ENCODE assay signal across 20 mouse cellular contexts in genomic region chrX:120599309-120599708, GRCm38 (mm10).
DNase-seq lines count a peak whose midpoint lies in the region; ATAC-seq and TF ChIP-seq lines count a peak whose summit lies in the region.
"Had no signal": no experiment of that assay in that cellular context is flagged by ENCODE, and none has a peak within 500 bp of the region (broad histone marks: within the 10 kb centered on the region; RNA-seq: fewer than 3 reads in every experiment).

No protein-coding gene starts in this region.

- no peak for TF ChIP-seq RAD21 in MEL (IDR thresholded peaks at IDR 0.05; ENCODE audit: low read depth, low read length)

- TF ChIP-seq EP300 in MEL (IDR thresholded peaks at IDR 0.05; ENCODE audit: low read depth in 1 of 2, low read length in 2 of 2) = peak; percentile 57 to 68

- H3K79me2 ChIP-seq in MEL (ENCODE audit: control insufficient read depth, insufficient read depth, low read length, poor library complexity) = no peaks in the 10 kb centered on the region

- no peaks in the 10 kb centered on the region for H3K9me3 ChIP-seq in MEL (replicated peaks; ENCODE audit: insufficient read depth, low read length)
- H3K9me3 ChIP-seq: G1E had no signal

- H3K27me3 ChIP-seq in MEL (ENCODE audit: control insufficient read depth in 1 of 2, insufficient read depth in 2 of 2, low read length in 2 of 2) = no peaks in the 10 kb centered on the region
- H3K27me3 ChIP-seq: CH12.LX, Patski had no signal

- H3K27ac ChIP-seq in MEL (ENCODE audit: control insufficient read depth, low read depth, low read length) = no peak overlapping the region

- peaks cover 0 to 4% of the 10 kb centered on the region in 2 experiments; a peak in 1 of 4 replicates for H3K36me3 ChIP-seq in MEL (ENCODE audit: control insufficient read depth in 1 of 2, insufficient read depth in 2 of 2, low read length in 2 of 2)
- H3K36me3 ChIP-seq: G1E had no signal

- DNase-seq in embryo, embryonic 10.5 days (ENCODE audit: low spot score) = peak; percentile 1
- DNase-seq in embryo, embryonic 11 days = no peak
- peak; percentile 41 for DNase-seq in MEL (ENCODE audit: low read depth, low spot score)
- DNase-seq: adrenal gland, adult 2 months; adrenal gland, adult 8-10 months; adrenal gland, postnatal 10 days; adrenal gland, postnatal 14 days; adrenal gland, postnatal 25 days; adrenal gland, postnatal 36 days; B cell, adult 2 months; cerebellum, adult 11 months; cerebellum, adult 11-12 months; cerebellum, adult 18-20 months; cerebellum, adult 2 months had no signal

- H3K9ac ChIP-seq in MEL (ENCODE audit: control insufficient read depth, low read depth, low read length, poor library complexity, severe bottlenecking) = no peak overlapping the region

- no peak for TF ChIP-seq POLR2A in MEL (IDR thresholded peaks at IDR 0.05; ENCODE audit: control insufficient read depth in 1 of 2, insufficient read depth in 1 of 2, low read depth in 1 of 2, low read length in 2 of 2, poor library complexity in 1 of 2)

- H3K4me1 ChIP-seq in MEL (ENCODE audit: control insufficient read depth in 1 of 2, insufficient read depth in 2 of 2, low read length in 2 of 2) = no peaks in the 10 kb centered on the region; a peak in 1 of 4 replicates

- no peak overlapping the region for H3K4me3 ChIP-seq in MEL (ENCODE audit: control insufficient read depth in 1 of 2, insufficient read depth in 1 of 2, low read depth in 2 of 2, low read length in 2 of 2)

- ATAC-seq in megakaryocyte-erythroid progenitor cell, adult 5-6 weeks (replicated peaks; ENCODE audit: low FRiP score, low TSS enrichment, poor library complexity, severe bottlenecking) = no peak
- ATAC-seq: activated CD4-positive, CD25-positive, alpha-beta regulatory T cell, adult 4 months; CD4-positive, CD25-positive, alpha-beta regulatory T cell, adult 4 months; Patski had no signal

- no peak for TF ChIP-seq CTCF in MEL (IDR thresholded peaks at IDR 0.05 in 2 of 3, conservative IDR thresholded peaks at IDR 0.05 in 1 of 3; ENCODE audit: control insufficient read depth in 1 of 3, insufficient read depth in 1 of 3, low read depth in 2 of 3, low read length in 3 of 3, poor library complexity in 1 of 3, severe bottlenecking in 1 of 3)

TF ChIP-seq in MEL, 35 proteins besides CTCF, POLR2A, EP300 and RAD21:
- no peak for TF ChIP-seq MAFK (IDR thresholded peaks at IDR 0.05; ENCODE audit: borderline replicate concordance, low read depth, low read length)
- peak; percentile 77 for TF ChIP-seq GATA1 (IDR thresholded peaks at IDR 0.05; ENCODE audit: low read depth, low read length)
- 0 out of 2 replicates have a peak, but pooled peaks have one; percentile 4 for TF ChIP-seq TAL1 (IDR thresholded peaks at IDR 0.05; ENCODE audit: low read length)
- TF ChIP-seq TCF12 (IDR thresholded peaks at IDR 0.05; ENCODE audit: low read depth, low read length) = peak; percentile 25; the same call in 1 of the 2 replicates
- no peak for TF ChIP-seq E2F4 (IDR thresholded peaks at IDR 0.05; ENCODE audit: borderline replicate concordance, low read depth, low read length)
